Mouse (Mus musculus) retina, postnatal 7 days (tissue): ENCODE measurements around the gene Mief1.
A peak's percentile ranks its signal among the peaks of the same experiment; 100 is the strongest.

Source experiments
- DNase-seq: peaks from one replicate; pipeline ENCODE4 v3.0.0-alpha.2; 2012; ENCODE audit warnings: low read depth, low spot score

Mief1 gene

DNA sequence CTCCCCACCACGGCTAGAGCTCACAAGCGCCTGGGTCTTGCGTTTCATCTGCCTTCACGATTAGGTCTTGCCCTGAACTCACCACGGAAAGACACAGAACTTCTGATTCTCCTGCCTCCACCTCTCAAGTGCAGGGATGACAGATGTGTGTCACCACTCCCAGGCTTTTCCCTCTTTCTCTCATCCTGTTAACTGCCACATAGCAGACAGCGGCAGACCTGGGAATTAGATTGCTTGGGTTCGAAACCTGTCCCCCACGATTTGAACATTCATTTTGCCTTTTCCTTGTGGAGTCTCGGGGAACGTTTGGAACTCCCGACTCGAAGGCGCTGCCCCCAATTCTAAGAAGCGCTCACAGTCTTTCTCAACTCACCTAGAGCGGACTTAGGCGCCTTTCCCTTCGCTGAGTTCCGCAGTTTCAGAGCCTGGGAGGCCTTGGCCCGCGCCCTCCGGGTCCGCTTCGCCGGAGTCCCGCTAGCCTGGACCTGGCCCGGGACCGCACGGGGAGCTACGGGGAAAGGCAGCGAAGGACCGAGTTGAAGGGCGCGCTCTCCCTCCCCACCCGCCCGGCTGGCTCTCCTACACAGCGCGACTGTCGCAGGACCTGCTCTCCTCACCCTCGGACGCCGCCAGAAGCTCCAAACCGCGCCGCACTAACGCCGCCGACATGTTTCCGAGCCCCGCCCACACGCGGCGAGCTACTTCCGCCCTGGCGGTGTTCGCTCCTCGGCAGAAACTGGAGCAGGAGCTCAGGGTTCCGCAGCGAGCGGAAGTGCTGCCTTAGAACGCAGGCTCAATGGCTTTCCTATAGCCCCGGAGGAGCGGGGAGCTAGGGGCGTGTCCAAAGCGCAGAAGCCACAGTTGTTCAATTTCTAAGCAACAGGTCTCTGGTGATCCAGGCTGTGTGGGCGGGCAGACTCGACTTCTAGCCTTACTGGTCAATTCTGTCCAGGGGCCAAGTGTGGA lies 30.1 kb downstream of the Mief1 start, which contains the start of gene Rps19bp1:
Gene Rps19bp1, minus strand, starts transcription at position 706 of the 966 bp plus-strand sequence.
- DNase-seq, result peak; percentile 85

DNA sequence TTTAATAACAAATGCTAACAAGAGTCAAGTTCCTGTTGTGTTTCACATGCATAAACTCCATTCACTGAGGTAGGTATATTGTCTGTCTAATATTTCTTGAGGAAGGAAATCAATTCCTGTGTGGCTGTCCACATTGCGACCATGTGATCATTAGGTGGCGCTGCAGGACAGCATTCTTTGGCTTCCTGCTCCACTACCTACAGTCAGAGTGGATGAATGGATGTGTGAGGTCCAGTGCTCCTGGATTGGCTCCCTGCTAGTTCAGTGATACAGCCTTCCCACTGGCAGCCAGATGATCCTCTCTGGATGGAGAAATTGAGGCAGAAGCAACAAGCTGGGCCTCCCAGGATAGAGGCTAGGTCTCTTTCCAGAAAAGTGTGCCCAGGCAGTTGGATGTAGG lies 32.5 kb downstream of the Mief1 start:
- DNase-seq, result peak; percentile 84

DNA sequence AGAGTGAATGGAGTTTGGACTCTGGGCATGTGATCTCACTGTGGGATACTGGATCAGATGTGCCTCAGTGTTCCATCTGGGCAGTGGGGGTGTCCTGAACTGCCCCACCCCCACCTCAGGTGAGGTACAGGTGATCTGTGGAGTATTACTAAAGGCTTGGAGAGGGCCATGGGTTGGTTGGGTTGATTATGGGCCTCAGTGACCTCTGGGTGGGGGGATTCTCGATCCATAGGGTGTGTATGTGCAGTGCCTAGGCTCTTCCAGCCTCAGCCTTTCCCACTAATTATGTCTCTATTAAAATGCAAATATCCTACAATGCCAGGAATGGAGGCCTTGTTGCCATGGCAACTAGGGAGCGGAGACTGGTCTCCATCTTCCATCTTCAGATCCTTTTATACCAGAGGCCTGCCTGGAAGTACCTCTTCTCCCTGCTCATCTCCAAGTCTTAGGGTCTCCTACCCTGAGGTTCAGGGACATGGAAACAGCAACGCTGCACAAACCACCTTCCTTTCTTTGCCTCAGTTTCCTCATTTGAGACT lies 38.1 kb downstream of the Mief1 start:
- DNase-seq, result no peak

DNA sequence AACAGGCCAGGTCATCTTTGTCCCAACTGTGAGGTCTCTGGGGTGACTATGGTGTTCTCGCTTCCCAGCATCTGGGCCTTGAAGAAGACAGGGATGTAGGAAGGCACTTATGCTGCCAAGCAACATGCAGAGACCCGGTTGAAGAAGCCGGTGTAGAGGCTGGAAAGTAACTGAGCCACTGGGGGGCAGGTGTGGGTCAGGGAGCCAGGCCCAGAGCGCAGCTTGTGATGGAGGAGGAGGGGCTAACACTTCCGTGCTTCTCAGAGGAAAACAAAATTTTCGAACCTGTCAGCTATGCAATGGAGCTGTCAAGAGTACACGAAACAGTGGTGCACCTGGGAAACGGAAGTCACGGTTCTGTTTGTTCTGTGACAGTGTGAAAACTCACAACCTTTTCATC lies 43.3 kb downstream of the Mief1 start:
- no peak for DNase-seq

DNA sequence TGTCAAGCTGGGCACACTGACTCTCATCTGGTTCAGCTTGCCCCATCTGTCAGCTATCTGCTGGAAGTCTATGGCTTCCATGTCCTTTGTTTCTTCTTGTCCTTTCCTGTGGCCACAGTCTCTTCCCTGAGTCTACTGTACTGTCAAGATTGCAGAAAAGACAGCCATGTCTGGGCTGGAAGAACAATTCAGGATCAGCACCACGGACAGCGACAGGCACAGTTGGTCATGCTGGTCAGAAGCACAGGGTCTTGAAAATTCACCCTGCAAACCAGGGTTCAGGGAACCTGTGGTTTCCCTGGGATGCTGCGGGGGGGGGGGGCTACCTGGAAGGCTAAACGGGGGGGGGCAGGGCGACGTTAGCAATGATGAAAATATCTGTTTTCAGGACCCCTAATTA lies 43.8 kb downstream of the Mief1 start:
- DNase-seq, result no peak

DNA sequence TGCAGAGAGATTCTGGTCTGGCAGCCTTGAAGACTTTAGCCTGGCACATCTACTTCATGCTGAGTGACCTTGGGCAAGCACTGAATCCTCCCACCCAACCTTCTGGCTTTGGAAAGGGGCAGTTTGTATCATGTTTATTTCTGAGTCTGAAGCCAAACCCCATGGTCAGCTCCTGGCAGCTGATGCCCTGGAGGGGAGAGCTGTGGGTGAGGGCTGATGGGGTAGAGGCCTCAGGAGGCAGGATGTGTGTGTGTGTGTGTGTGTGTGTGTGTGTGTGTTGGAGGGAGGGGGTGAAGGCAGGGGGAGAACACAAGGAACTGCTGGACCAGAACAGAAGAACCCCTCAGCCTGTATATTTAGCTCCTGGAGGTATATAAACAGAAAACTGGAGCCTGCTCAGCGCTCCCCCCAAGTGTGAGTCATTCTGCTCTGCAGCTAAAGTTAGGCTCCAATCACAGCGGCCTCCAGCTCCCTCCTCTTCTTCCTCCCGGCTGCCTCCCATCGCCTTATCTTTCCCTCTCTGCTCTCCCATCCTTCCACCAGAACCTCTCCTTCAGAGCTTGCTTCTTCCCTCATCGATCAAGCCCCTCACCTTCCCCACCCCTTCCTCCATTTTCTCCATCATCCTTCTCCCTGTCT lies 44.4 kb downstream of the Mief1 start:
- DNase-seq, result no peak

DNA sequence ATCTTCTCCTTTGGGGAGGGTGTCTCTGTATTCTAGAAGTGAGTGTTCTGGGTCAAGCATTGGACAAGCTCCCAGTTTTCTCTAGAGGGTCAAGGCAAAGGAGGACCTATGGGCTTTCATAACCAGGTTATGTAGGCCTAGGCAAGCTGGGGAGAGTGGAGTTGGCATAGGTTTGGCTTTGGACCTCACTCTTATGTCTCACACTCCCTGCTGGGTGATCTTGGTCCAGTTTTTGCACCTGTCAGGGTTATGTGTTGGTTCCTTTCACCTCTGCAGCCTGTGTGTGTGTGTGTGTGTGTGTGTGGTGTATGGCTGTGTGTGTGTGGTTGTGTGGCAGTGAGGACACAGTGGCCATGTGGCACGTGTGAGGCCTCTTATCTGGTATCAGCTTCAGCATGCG lies 45.2 kb downstream of the Mief1 start:
- DNase-seq, result no peak

DNA sequence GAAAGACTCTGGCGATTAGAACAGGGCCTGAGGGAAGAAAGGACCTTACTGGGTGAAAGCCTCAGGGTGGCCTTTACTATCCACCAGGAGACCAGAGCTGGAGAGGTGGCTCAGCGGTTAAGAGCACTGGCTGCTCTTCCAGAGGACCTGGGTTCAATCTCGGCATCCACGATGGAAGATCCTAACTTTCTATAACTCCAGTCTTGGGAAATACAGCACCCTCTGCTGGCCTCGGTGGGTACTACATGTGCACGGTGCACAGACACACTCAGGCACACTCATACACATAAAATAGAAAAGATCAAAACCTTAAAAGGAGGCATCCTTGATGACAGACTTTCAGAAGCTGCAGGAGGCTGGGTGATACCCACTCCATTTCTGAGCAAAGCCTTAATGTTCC lies 46.8 kb downstream of the Mief1 start:
- DNase-seq, result no peak

DNA sequence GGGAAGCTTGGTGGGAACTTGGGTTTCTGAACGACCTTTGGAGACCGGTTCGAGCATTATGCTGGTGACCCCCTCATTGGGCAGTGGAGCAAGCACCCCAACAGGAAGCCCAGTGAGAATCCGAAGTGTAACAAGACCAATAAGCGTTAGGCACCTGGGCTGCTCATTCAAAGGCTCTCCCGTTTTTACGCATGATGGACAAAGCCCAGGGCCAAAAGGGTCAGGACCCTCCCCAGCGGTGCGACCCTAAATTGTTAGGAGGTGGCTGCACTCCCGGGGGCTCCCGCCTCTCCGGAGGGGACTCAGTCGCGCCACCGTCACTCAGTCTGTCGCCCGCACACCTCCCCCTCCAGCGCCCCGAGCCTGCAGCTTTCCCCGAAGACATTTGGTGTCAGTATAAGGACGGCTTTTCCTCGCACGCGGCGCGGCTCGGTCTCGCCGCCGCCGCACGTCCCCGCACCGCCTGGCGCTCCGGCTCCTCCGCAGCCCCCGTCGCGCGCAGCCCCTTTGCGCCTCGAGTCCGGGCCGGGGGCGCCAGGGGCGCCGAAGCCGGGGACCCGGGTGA lies 53.1 kb downstream of the Mief1 start, which contains the start of gene Cacna1i:
Gene Cacna1i, plus strand, starts transcription at position 388 of the 565 bp plus-strand sequence.
- no peak for DNase-seq

DNA sequence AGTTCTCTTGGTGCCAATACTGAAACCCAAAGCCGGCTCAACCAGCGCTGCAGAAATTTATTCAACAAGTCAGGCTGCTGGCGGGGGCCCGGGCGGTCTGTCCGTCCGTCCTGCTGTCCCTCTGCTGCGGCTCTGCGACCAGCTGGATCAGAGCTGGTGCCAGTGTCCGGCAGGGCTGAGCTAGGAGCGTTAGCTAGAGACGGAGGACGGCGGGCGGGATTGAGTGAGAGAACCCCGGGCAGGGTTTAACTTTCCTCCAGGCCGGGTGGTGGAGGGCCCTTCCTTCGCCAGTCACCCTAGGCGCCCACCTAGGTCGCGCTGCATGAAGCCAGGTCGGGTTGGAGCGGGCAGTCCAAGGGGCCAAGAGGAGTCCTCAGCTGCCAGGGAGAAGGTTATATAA lies 54.2 kb downstream of the Mief1 start:
- DNase-seq, result no peak

DNA sequence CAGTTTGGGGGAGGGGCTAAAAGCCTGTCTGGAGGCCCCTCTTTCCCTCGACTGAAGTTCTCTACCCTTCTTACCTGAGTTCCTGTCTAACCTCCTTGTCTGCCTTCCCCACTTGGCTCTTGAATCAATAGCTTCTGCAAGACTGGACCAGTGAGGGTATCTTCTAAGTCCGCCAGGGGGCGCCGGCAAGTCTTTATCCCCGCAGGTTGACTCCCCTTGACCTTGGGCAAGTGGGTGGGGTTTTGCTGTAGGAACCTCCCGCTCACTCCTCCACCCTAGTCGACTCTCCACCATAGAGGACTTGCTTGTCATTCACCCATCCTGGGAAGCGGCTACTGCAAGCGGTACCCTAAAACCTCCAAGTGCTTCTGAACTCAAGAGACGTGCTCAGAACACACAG lies 55.6 kb downstream of the Mief1 start:
- DNase-seq, result peak; percentile 53

DNA sequence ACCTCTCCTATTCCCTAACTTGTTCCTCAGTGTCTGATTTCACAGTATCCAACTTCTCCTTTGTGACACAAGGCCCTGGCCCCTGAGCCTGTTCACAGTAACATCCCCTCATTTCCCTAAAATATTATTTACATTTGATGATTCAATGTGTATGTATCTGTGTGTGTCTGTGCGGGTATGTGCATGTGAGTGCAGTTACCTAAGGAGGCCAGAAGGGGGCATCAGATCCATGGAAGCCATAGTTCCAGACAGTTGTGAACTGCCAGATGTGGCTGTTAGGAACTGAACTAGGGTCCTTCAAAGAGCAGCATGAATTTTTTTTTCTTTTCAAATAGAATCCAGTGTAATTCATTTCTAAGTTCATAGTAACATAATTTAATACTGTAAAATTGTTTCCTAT lies 63.3 kb downstream of the Mief1 start:
- no peak for DNase-seq
